Mouse (Mus musculus): ENCODE results near the gene Abi2.

- no peak for TF ChIP-seq CTCF (conservative IDR thresholded peaks at IDR 0.05; ENCODE audit: low read length)
- no peak for TF ChIP-seq POU5F1 (IDR thresholded peaks at IDR 0.05; ENCODE audit: borderline replicate concordance, low read length)
These were observed 22.1 kb downstream of the Abi2 start for GRCm38 (mm10) chr1:60431531-60431930.

Measured in E14TG2a.4 (cell line).